Mouse (Mus musculus) CH12.LX (cell line): ENCODE data around the gene Nfia. TPM values are rescaled to one million over a fixed set of nuclear protein-coding genes. Genes with fewer than 3 reads are reported as not detected.

Experiments
- DNase-seq: peaks from one replicate; pipeline ENCODE4 v3.0.0-alpha.2; 2013; ENCODE audit errors: extremely low read depth
- H3K27ac ChIP-seq: 2 replicates; pipeline ENCODE4 v1.5.1; 2012; ENCODE audit warnings: low read depth, mild to moderate bottlenecking, control low read depth, moderate library complexity; ENCODE audit not compliant: insufficient read depth
- H3K27me3 ChIP-seq: replicated peaks from 2 replicates; pipeline ENCODE3; 2012; ENCODE audit warnings: inconsistent platforms
- H3K36me3 ChIP-seq, 2 experiments: replicated peaks in 1 of 2; 2 replicates each; pipeline versions ENCODE3 to v1.6.1; 2012; ENCODE audit warnings: inconsistent platforms in 1 of 2, low read length in 1 of 2, mild to moderate bottlenecking in 1 of 2, mixed read lengths in 1 of 2, moderate library complexity in 1 of 2; ENCODE audit not compliant: control insufficient read depth in 1 of 2, insufficient read depth in 1 of 2
- H3K4me1 ChIP-seq, 2 experiments: 2 replicates each; pipeline ENCODE4 v1.6.1; 2012; ENCODE audit warnings: inconsistent platforms in 1 of 2, moderate library complexity in 1 of 2; ENCODE audit not compliant: insufficient read depth in 2 of 2, control insufficient read depth in 1 of 2
- H3K4me2 ChIP-seq: 2 replicates; pipeline ENCODE4 v1.6.1; 2012; ENCODE audit warnings: low read depth, mild to moderate bottlenecking, control low read depth; ENCODE audit not compliant: poor library complexity, insufficient read depth, severe bottlenecking
- H3K4me3 ChIP-seq, 3 experiments: fragments of 150-350 bp in 1 of 3; sonication (generic) in 1 of 3; replicated peaks in 1 of 3; 2 replicates each; pipeline versions ENCODE3 to v1.5.1; 2011 to 2012; ENCODE audit warnings: low read depth in 2 of 3, low read length in 2 of 3, mild to moderate bottlenecking in 2 of 3, moderate library complexity in 2 of 3, control low read depth in 1 of 3, improper control_type of control experiment in 1 of 3, inconsistent platforms in 1 of 3, mixed read lengths in 1 of 3; ENCODE audit not compliant: poor library complexity in 1 of 3
- H3K79me2 ChIP-seq: replicated peaks from 2 replicates; pipeline ENCODE4 v1.6.1; 2012; ENCODE audit warnings: mild to moderate bottlenecking, moderate library complexity; ENCODE audit not compliant: control insufficient read depth, poor library complexity, insufficient read depth, severe bottlenecking; ENCODE audit errors: extremely low read depth
- H3K9ac ChIP-seq: 2 replicates; pipeline ENCODE4 v1.6.1; 2012; ENCODE audit warnings: low read depth, mild to moderate bottlenecking, control low read depth, moderate library complexity; ENCODE audit not compliant: insufficient read depth
- H3K9me3 ChIP-seq: replicated peaks from 2 replicates; pipeline ENCODE3; 2012; ENCODE audit warnings: low read length, inconsistent platforms, mixed read lengths
- CHD1 ChIP-seq: IDR thresholded peaks from 2 replicates; pipeline ENCODE4 v1.6.1; 2012; ENCODE audit warnings: low read depth, low read length, improper control_type of control experiment, inconsistent platforms
- CHD2 ChIP-seq: IDR thresholded peaks from 2 replicates; pipeline ENCODE4 v1.6.1; 2011; ENCODE audit warnings: low read length, improper control_type of control experiment
- CTCF ChIP-seq, 2 experiments: IDR thresholded peaks in 1 of 2; conservative IDR thresholded peaks in 1 of 2; 2 replicates each; pipeline ENCODE4 v1.5.1; 2011 to 2012; ENCODE audit warnings: low read depth in 2 of 2, low read length in 2 of 2, improper control_type of control experiment in 1 of 2, inconsistent platforms in 1 of 2, mild to moderate bottlenecking in 1 of 2, moderate library complexity in 1 of 2
- E2F4 ChIP-seq: IDR thresholded peaks from 2 replicates; pipeline ENCODE4 v1.6.1; 2011; ENCODE audit warnings: low read depth, low read length, improper control_type of control experiment; ENCODE audit not compliant: insufficient replicate concordance
- EP300 ChIP-seq: IDR thresholded peaks from 2 replicates; pipeline ENCODE4 v1.6.1; 2011; ENCODE audit warnings: low read length, improper control_type of control experiment
- JUN ChIP-seq: IDR thresholded peaks from 2 replicates; pipeline ENCODE4 v1.6.1; 2011; ENCODE audit warnings: low read depth, mild to moderate bottlenecking, low read length, improper control_type of control experiment, moderate library complexity; ENCODE audit not compliant: insufficient read depth
- JUND ChIP-seq: conservative IDR thresholded peaks from 2 replicates; pipeline ENCODE4 v1.6.1; 2011; ENCODE audit warnings: low read depth, low read length, improper control_type of control experiment
- MAFK ChIP-seq: IDR thresholded peaks from 2 replicates; pipeline ENCODE4 v1.6.1; 2011; ENCODE audit warnings: low read length, improper control_type of control experiment; ENCODE audit not compliant: insufficient replicate concordance
- MAX ChIP-seq: IDR thresholded peaks from 2 replicates; pipeline ENCODE4 v1.6.1; 2011; ENCODE audit warnings: low read length, improper control_type of control experiment
- MXI1 ChIP-seq: IDR thresholded peaks from 2 replicates; pipeline ENCODE4 v1.6.1; 2011; ENCODE audit warnings: mild to moderate bottlenecking, low read depth, low read length, improper control_type of control experiment
- MYC ChIP-seq: IDR thresholded peaks from 2 replicates; pipeline ENCODE4 v1.6.1; 2011; ENCODE audit warnings: low read depth, mild to moderate bottlenecking, improper control_type of control experiment, low read length
- PAX5 ChIP-seq: IDR thresholded peaks from 2 replicates; pipeline ENCODE4 v1.6.1; 2012; ENCODE audit warnings: low read length, inconsistent platforms, mixed read lengths
- POLR2A ChIP-seq: IDR thresholded peaks from 2 replicates; pipeline ENCODE4 v1.6.1; 2011; ENCODE audit warnings: low read depth, mild to moderate bottlenecking, improper control_type of control experiment, low read length
- SIN3A ChIP-seq: IDR thresholded peaks from 2 replicates; pipeline ENCODE4 v1.6.1; 2012; ENCODE audit warnings: low read length, improper control_type of control experiment, inconsistent platforms
- TBP ChIP-seq: conservative IDR thresholded peaks from 2 replicates; pipeline ENCODE4 v1.6.1; 2011; ENCODE audit warnings: low read depth, low read length, improper control_type of control experiment
- USF1 ChIP-seq: IDR thresholded peaks from 2 replicates; pipeline ENCODE4 v1.6.1; 2014; ENCODE audit warnings: low read depth, mild to moderate bottlenecking, inconsistent platforms, low read length, improper control_type of control experiment
- ZC3H11A ChIP-seq: IDR thresholded peaks from 2 replicates; pipeline ENCODE4 v1.6.1; 2012; ENCODE audit warnings: low read depth, mild to moderate bottlenecking, inconsistent platforms, low read length, improper control_type of control experiment
- ZKSCAN1 ChIP-seq: IDR thresholded peaks from 2 replicates; pipeline ENCODE4 v1.6.1; 2012; ENCODE audit warnings: low read depth, inconsistent platforms, low read length, improper control_type of control experiment, borderline replicate concordance
- ZMIZ1 ChIP-seq: IDR thresholded peaks from 2 replicates; pipeline ENCODE4 v1.6.1; 2012; ENCODE audit warnings: low read depth, mild to moderate bottlenecking, inconsistent platforms, low read length, improper control_type of control experiment
- dilution Hi-C: fragments of 300-500 bp; cut with MboI; formaldehyde crosslinking; loops from 2 replicates; pipeline ENCODE4 v1.14.3; 2020; ENCODE audit warnings: low sequenced_read_pairs; ENCODE audit not compliant: extremely low pct_unique_long_range_greater_than_20kb, extremely low pct_ligation_motif_present
- in situ Hi-C: fragments of 300-500 bp; cut with MboI; formaldehyde crosslinking; loops from 3 replicates; pipeline ENCODE4 v1.14.3; 2019; ENCODE audit warnings: low sequenced_read_pairs, low pct_ligation_motif_present, low pct_unique_long_range_greater_than_20kb, mixed read lengths
- polyA plus RNA-seq: library from polyadenylated mRNA; unstranded; fragments of >175 nt; gene quantifications from 2 replicates; pipeline ENCODE4 v1.2.1, GENCODE M21; 2012; ENCODE audit warnings: low read depth; ENCODE audit not compliant: insufficient read length
- total RNA-seq, 2 experiments: library from RNA; depleted of rRNA; stranded (reverse); fragments of 300-350 nt in 1 of 2; fragments of >200 nt in 1 of 2; gene quantifications; 2 replicates each; pipeline ENCODE4 v1.2.3; 2012 to 2014

Nfia gene
- total and polyA plus RNA-seq, 3 experiments, result not detected

- dilution Hi-C loops, result no loop called here
These were observed 237.4 kb downstream of the Nfia start for GRCm38 (mm10) chr4:98009966-98010365.

GRCm38 (mm10) chr4:98019811-98020210, 247.3 kb downstream of the Nfia start:
- Histone ChIP-seq H3K27me3 (no peaks in the 10 kb centered on the region), H3K27ac (no peak overlapping the region), H3K4me3 (no peak overlapping the region), H3K9ac (no peak overlapping the region), H3K9me3 (peaks cover 78% of the 10 kb centered on the region), H3K36me3 (no peaks in the 10 kb centered on the region), H3K4me2 (no peak overlapping the region), H3K4me1 (no peaks in the 10 kb centered on the region), H3K79me2 (no peaks in the 10 kb centered on the region)
- dilution Hi-C loops (no loop called here), in situ Hi-C loops (no loop called here)
- DNase-seq, result no peak
- TF ChIP-seq EP300 (no peak), CHD1 (no peak), CTCF (conservative IDR thresholded peaks at IDR 0.05 in 1 of 2, IDR thresholded peaks at IDR 0.05 in 1 of 2; ENCODE audit: low read depth in 2 of 2, low read length in 2 of 2) (no peak), TBP (no peak), JUND (no peak), POLR2A (no peak), MAFK (no peak), JUN (no peak), CHD2 (no peak)

More at GRCm38 (mm10) chr4:98009966-98010365, 237.4 kb downstream of the Nfia start:
- Histone ChIP-seq H3K27ac (no peak overlapping the region), H3K9me3 (peaks cover 63% of the 10 kb centered on the region), H3K4me1 (no peaks in the 10 kb centered on the region), H3K4me3 (no peak overlapping the region), H3K79me2 (no peaks in the 10 kb centered on the region), H3K4me2 (no peak overlapping the region), H3K9ac (no peak overlapping the region), H3K36me3 (no peaks in the 10 kb centered on the region), H3K27me3 (no peaks in the 10 kb centered on the region)
- TF ChIP-seq ZKSCAN1 (no peak), E2F4 (no peak), MXI1 (no peak), USF1 (no peak), ZMIZ1 (no peak), CHD1 (no peak), MYC (no peak), ZC3H11A (no peak), MAX (no peak), TBP (no peak), SIN3A (no peak), PAX5 (no peak)
- in situ Hi-C loops, result no loop called here
- DNase-seq, result no peak
